Mouse (Mus musculus) CH12.LX (cell line): ENCODE measurements around the gene Sik3.

Experiments used
- CTCF ChIP-seq, 2 experiments: IDR thresholded peaks in 1 of 2; conservative IDR thresholded peaks in 1 of 2; 2 replicates each; pipeline ENCODE4 v1.5.1; 2011 to 2012; ENCODE audit warnings: low read depth in 2 of 2, low read length in 2 of 2, improper control_type of control experiment in 1 of 2, inconsistent platforms in 1 of 2, mild to moderate bottlenecking in 1 of 2, moderate library complexity in 1 of 2
- E2F4 ChIP-seq: IDR thresholded peaks from 2 replicates; pipeline ENCODE4 v1.6.1; 2011; ENCODE audit warnings: low read depth, low read length, improper control_type of control experiment; ENCODE audit not compliant: insufficient replicate concordance
- ETS1 ChIP-seq: conservative IDR thresholded peaks from 2 replicates; pipeline ENCODE4 v1.6.1; 2012; ENCODE audit warnings: low read depth, mild to moderate bottlenecking, inconsistent platforms, low read length, improper control_type of control experiment, moderate library complexity
- GABPA ChIP-seq: IDR thresholded peaks from 2 replicates; pipeline ENCODE4 v1.6.1; 2012; ENCODE audit warnings: low read depth, low read length, improper control_type of control experiment, inconsistent platforms; ENCODE audit not compliant: insufficient replicate concordance
- KAT2A ChIP-seq: IDR thresholded peaks from 2 replicates; pipeline ENCODE4 v1.6.1; 2012; ENCODE audit warnings: low read length, improper control_type of control experiment, inconsistent platforms; ENCODE audit not compliant: insufficient replicate concordance
- MAZ ChIP-seq: IDR thresholded peaks from 2 replicates; pipeline ENCODE4 v1.6.1; 2012; ENCODE audit warnings: low read depth, mild to moderate bottlenecking, inconsistent platforms, low read length, improper control_type of control experiment, moderate library complexity
- MEF2A ChIP-seq: IDR thresholded peaks from 2 replicates; pipeline ENCODE4 v1.6.1; 2014; ENCODE audit warnings: low read depth, mild to moderate bottlenecking, inconsistent platforms, low read length, improper control_type of control experiment, borderline replicate concordance
- POLR2A ChIP-seq: IDR thresholded peaks from 2 replicates; pipeline ENCODE4 v1.6.1; 2011; ENCODE audit warnings: low read depth, mild to moderate bottlenecking, improper control_type of control experiment, low read length
- RAD21 ChIP-seq: IDR thresholded peaks from 2 replicates; pipeline ENCODE4 v1.6.1; 2011; ENCODE audit warnings: low read depth, mild to moderate bottlenecking, low read length, improper control_type of control experiment, moderate library complexity
- TCF12 ChIP-seq: IDR thresholded peaks from 2 replicates; pipeline ENCODE4 v1.6.1; 2014; ENCODE audit warnings: low read depth, mild to moderate bottlenecking, inconsistent platforms, low read length, improper control_type of control experiment

- TF ChIP-seq MAZ (no peak), MEF2A (no peak), KAT2A (no peak), CTCF (conservative IDR thresholded peaks at IDR 0.05 in 1 of 2, IDR thresholded peaks at IDR 0.05 in 1 of 2; ENCODE audit: low read depth in 2 of 2, low read length in 2 of 2) (no peak), POLR2A (no peak), ETS1 (no peak), GABPA (no peak), RAD21 (no peak), E2F4 (no peak), TCF12 (no peak)
Measured at GRCm38 (mm10) chr9:46150890-46151703, 138.5 kb downstream of the Sik3 start.
